Mouse (Mus musculus) midbrain, embryonic 12.5 days (tissue): Measurements from ENCODE around the gene March10. TPM values are rescaled to one million over a fixed set of nuclear protein-coding genes. Genes with fewer than 3 reads are reported as not detected.

ENCODE experiments used
- ATAC-seq: fragments of 200-750 bp; cut with Nextera tagmentation; 2 replicates; pipeline ENCODE4 v1.8.0; 2017; ENCODE audit warnings: low read depth, moderate TSS enrichment, moderate library complexity; ENCODE audit not compliant: low FRiP score
- H3K27ac ChIP-seq: fragments of 300-500 bp; sonication (generic); replicated peaks from 2 replicates; pipeline ENCODE4 v1.5.1; 2016; ENCODE audit warnings: mild to moderate bottlenecking
- H3K27me3 ChIP-seq: fragments of 300-500 bp; sonication (generic); 2 replicates; pipeline ENCODE4 v1.6.1; 2016; ENCODE audit warnings: mild to moderate bottlenecking
- H3K36me3 ChIP-seq: fragments of 300-500 bp; sonication (generic); 2 replicates; pipeline ENCODE4 v1.6.1; 2016
- H3K4me1 ChIP-seq: fragments of 300-500 bp; sonication (generic); 2 replicates; pipeline ENCODE4 v1.6.1; 2016
- H3K4me2 ChIP-seq: fragments of 300-500 bp; sonication (generic); replicated peaks from 2 replicates; pipeline ENCODE4 v1.6.1; 2016; ENCODE audit warnings: mild to moderate bottlenecking, moderate library complexity
- H3K4me3 ChIP-seq: fragments of 300-500 bp; sonication (generic); 2 replicates; pipeline ENCODE4 v1.5.1; 2016; ENCODE audit warnings: mild to moderate bottlenecking
- H3K9ac ChIP-seq: fragments of 300-500 bp; sonication (generic); replicated peaks from 2 replicates; pipeline ENCODE4 v1.6.1; 2016; ENCODE audit warnings: mild to moderate bottlenecking, moderate library complexity
- H3K9me3 ChIP-seq: fragments of 300-500 bp; sonication (generic); 2 replicates; pipeline ENCODE4 v1.6.1; 2016; ENCODE audit warnings: mild to moderate bottlenecking
- WGBS: fragments of 180-500 bp; shearing (Covaris S2); methylation state at CpG from one replicate; pipeline ENCODE4 v1.1.7; 2016; 5-methylcytosine and 5-hydroxymethylcytosine counted together
- polyA plus RNA-seq: library from polyadenylated mRNA; unstranded; fragments of >200 nt; fragmentation: Nextera tagmentation; extraction: Ambion mirVana; gene quantifications from 2 replicates; pipeline ENCODE4 v1.2.1, GENCODE M21; 2016

The March10 gene
- polyA plus RNA-seq, 1 experiment from 2014 or later = 0.48 TPM

GRCm38 (mm10) chr11:105482747-105483146 lies 26.2 kb upstream of the March10 start:
- ATAC-seq = no peak
- H3K27ac ChIP-seq = no peak overlapping the region
- H3K36me3 ChIP-seq = no peaks in the 10 kb centered on the region
- no peak overlapping the region for H3K4me2 ChIP-seq
- H3K27me3 ChIP-seq = no peaks in the 10 kb centered on the region
- H3K9me3 ChIP-seq = no peaks in the 10 kb centered on the region
- WGBS = 64% methylated on average over 2 of the region's 2 CpGs
- H3K9ac ChIP-seq = no peak overlapping the region
- H3K4me1 ChIP-seq = no peaks in the 10 kb centered on the region
- no peak overlapping the region for H3K4me3 ChIP-seq

GRCm38 (mm10) chr11:105474746-105475145 lies 18.2 kb upstream of the March10 start:
- no peak overlapping the region for H3K9ac ChIP-seq
- H3K36me3 ChIP-seq = no peaks in the 10 kb centered on the region
- H3K27ac ChIP-seq = no peak overlapping the region; the same call in 1 of the 2 replicates
- H3K27me3 ChIP-seq = no peaks in the 10 kb centered on the region
- H3K9me3 ChIP-seq = no peaks in the 10 kb centered on the region
- ATAC-seq = no peak
- peaks cover 17% of the 10 kb centered on the region for H3K4me1 ChIP-seq
- WGBS = 56% methylated on average over 2 of the region's 2 CpGs
- H3K4me2 ChIP-seq = no peak overlapping the region
- no peak overlapping the region for H3K4me3 ChIP-seq

- Histone ChIP-seq H3K9ac (no peak overlapping the region), H3K36me3 (no peaks in the 10 kb centered on the region), H3K27ac (0 out of 2 replicates have a peak overlapping the region, but pooled peaks have one; percentile 65), H3K4me1 (peaks cover 17% of the 10 kb centered on the region), H3K4me3 (no peak overlapping the region), H3K9me3 (no peaks in the 10 kb centered on the region), H3K4me2 (no peak overlapping the region), H3K27me3 (no peaks in the 10 kb centered on the region)
- WGBS = 58% methylated on average over 6 of the region's 6 CpGs
- ATAC-seq = no peak
These were observed 17.8 kb upstream of the March10 start for GRCm38 (mm10) chr11:105474352-105474736.

GRCm38 (mm10) chr11:105473716-105474351 lies 17.3 kb upstream of the March10 start:
- Histone ChIP-seq H3K9ac (no peak overlapping the region), H3K4me3 (no peak overlapping the region), H3K9me3 (no peaks in the 10 kb centered on the region), H3K27me3 (no peaks in the 10 kb centered on the region), H3K4me2 (no peak overlapping the region), H3K4me1 (peaks cover 20% of the 10 kb centered on the region), H3K36me3 (no peaks in the 10 kb centered on the region), H3K27ac (peak overlapping the region; percentile 65)
- ATAC-seq = peak; percentile 47; the same call in 1 of the 2 replicates
- 36% methylated on average over 5 of the region's 5 CpGs for WGBS

- Histone ChIP-seq H3K27me3 (no peaks in the 10 kb centered on the region), H3K4me2 (no peak overlapping the region), H3K9me3 (no peaks in the 10 kb centered on the region), H3K4me3 (no peak overlapping the region), H3K27ac (no peak overlapping the region), H3K36me3 (no peaks in the 10 kb centered on the region), H3K4me1 (peaks cover 26% of the 10 kb centered on the region), H3K9ac (no peak overlapping the region)
- 84% methylated on average over 4 of the region's 4 CpGs for WGBS
- ATAC-seq = no peak
These were observed 16.1 kb upstream of the March10 start for GRCm38 (mm10) chr11:105472610-105473009.

- WGBS = 92% methylated on average over 4 of the region's 4 CpGs
- H3K36me3 ChIP-seq = no peaks in the 10 kb centered on the region
- no peak overlapping the region for H3K27ac ChIP-seq
- no peak overlapping the region for H3K9ac ChIP-seq
- H3K4me2 ChIP-seq = no peak overlapping the region
- H3K4me1 ChIP-seq = peaks cover 30% of the 10 kb centered on the region
- ATAC-seq = no peak
- no peaks in the 10 kb centered on the region for H3K27me3 ChIP-seq
- H3K9me3 ChIP-seq = no peaks in the 10 kb centered on the region
- H3K4me3 ChIP-seq = no peak overlapping the region
These were observed 14.4 kb upstream of the March10 start for GRCm38 (mm10) chr11:105470896-105471295.

GRCm38 (mm10) chr11:105469561-105469960 lies 13.0 kb upstream of the March10 start:
- H3K4me1 ChIP-seq = peaks cover 25% of the 10 kb centered on the region
- H3K36me3 ChIP-seq = no peaks in the 10 kb centered on the region
- no peak overlapping the region for H3K4me2 ChIP-seq
- H3K27ac ChIP-seq = 0 out of 2 replicates have a peak overlapping the region, but pooled peaks have one; percentile 5
- H3K9ac ChIP-seq = no peak overlapping the region
- H3K4me3 ChIP-seq = no peak overlapping the region
- ATAC-seq = no peak
- 85% methylated on average over 4 of the region's 4 CpGs for WGBS
- H3K9me3 ChIP-seq = no peaks in the 10 kb centered on the region
- no peaks in the 10 kb centered on the region; the same call in 1 of the 2 replicates for H3K27me3 ChIP-seq

GRCm38 (mm10) chr11:105469091-105469507 lies 12.6 kb upstream of the March10 start:
- peaks cover 25% of the 10 kb centered on the region for H3K4me1 ChIP-seq
- H3K27me3 ChIP-seq = no peaks in the 10 kb centered on the region; the same call in 1 of the 2 replicates
- no peak overlapping the region for H3K27ac ChIP-seq
- H3K4me3 ChIP-seq = no peak overlapping the region
- H3K4me2 ChIP-seq = no peak overlapping the region
- 78% methylated on average over 8 of the region's 8 CpGs for WGBS
- ATAC-seq = no peak
- H3K36me3 ChIP-seq = no peaks in the 10 kb centered on the region
- no peak overlapping the region for H3K9ac ChIP-seq
- no peaks in the 10 kb centered on the region for H3K9me3 ChIP-seq

- no peak for ATAC-seq
- Histone ChIP-seq H3K36me3 (no peaks in the 10 kb centered on the region), H3K27me3 (no peaks in the 10 kb centered on the region; the same call in 1 of the 2 replicates), H3K4me2 (no peak overlapping the region), H3K9ac (no peak overlapping the region), H3K4me1 (peaks cover 18% of the 10 kb centered on the region), H3K27ac (no peak overlapping the region), H3K9me3 (no peaks in the 10 kb centered on the region), H3K4me3 (no peak overlapping the region)
- WGBS = 64% methylated on average over 5 of the region's 5 CpGs
These were observed 11.9 kb upstream of the March10 start for GRCm38 (mm10) chr11:105468436-105468835.

GRCm38 (mm10) chr11:105467816-105468215 lies 11.3 kb upstream of the March10 start:
- WGBS = 73% methylated on average over 3 of the region's 3 CpGs
- Histone ChIP-seq H3K4me1 (peaks cover 13% of the 10 kb centered on the region), H3K36me3 (no peaks in the 10 kb centered on the region), H3K9me3 (no peaks in the 10 kb centered on the region), H3K27ac (no peak overlapping the region), H3K9ac (no peak overlapping the region), H3K27me3 (no peaks in the 10 kb centered on the region; the same call in 1 of the 2 replicates), H3K4me3 (no peak overlapping the region), H3K4me2 (no peak overlapping the region)
- ATAC-seq = no peak

GRCm38 (mm10) chr11:105467266-105467665 lies 10.7 kb upstream of the March10 start:
- Histone ChIP-seq H3K4me2 (no peak overlapping the region), H3K27ac (no peak overlapping the region), H3K9me3 (no peaks in the 10 kb centered on the region), H3K9ac (no peak overlapping the region), H3K4me3 (no peak overlapping the region), H3K27me3 (no peaks in the 10 kb centered on the region; the same call in 1 of the 2 replicates), H3K4me1 (peaks cover 13% of the 10 kb centered on the region), H3K36me3 (no peaks in the 10 kb centered on the region)
- WGBS = 63% methylated on average over 9 of the region's 9 CpGs
- no peak for ATAC-seq

GRCm38 (mm10) chr11:105466756-105467155 lies 10.2 kb upstream of the March10 start:
- Histone ChIP-seq H3K4me3 (no peak overlapping the region), H3K9me3 (no peaks in the 10 kb centered on the region), H3K27me3 (no peaks in the 10 kb centered on the region; the same call in 1 of the 2 replicates), H3K4me1 (peaks cover 13% of the 10 kb centered on the region), H3K9ac (no peak overlapping the region), H3K27ac (no peak overlapping the region), H3K4me2 (no peak overlapping the region), H3K36me3 (no peaks in the 10 kb centered on the region)
- 59% methylated on average over 4 of the region's 4 CpGs for WGBS
- no peak for ATAC-seq
